Mouse (Mus musculus) testis, adult 2 months (tissue): ENCODE measurements around the gene Ccdc117.

ENCODE experiments used
- CTCF ChIP-seq: fragments of 200-500 bp; IDR thresholded peaks from 2 replicates; pipeline ENCODE4 v1.5.1; 2012; ENCODE audit warnings: low read depth, mild to moderate bottlenecking, inconsistent platforms, low read length, moderate library complexity; ENCODE audit not compliant: control insufficient read depth, insufficient read depth, insufficient replicate concordance
- POLR2A ChIP-seq: fragments of 200-500 bp; IDR thresholded peaks from 2 replicates; pipeline ENCODE4 v1.6.1; 2012; ENCODE audit warnings: low read depth, mild to moderate bottlenecking, inconsistent platforms, low read length, moderate library complexity; ENCODE audit not compliant: control insufficient read depth

DNA sequence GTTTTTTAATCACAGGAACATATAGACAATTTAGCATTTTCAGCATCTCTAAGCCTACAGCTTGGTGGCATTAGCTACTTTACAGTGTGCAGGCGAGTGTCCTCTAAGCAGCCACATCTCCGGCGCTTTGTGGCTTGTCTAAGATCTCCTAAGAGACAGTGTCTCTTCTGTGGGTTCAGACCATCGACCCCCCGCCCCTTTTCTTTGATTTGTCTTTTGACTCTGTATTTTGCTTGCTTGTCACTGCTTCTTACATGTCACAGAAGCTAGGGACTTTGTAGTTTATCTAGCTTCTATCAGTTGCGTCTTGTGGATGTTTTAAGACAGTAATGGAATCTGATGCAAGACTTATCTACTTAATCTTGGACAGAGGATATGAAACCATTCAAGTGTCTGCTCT is 24.6 kb downstream of the Ccdc117 start:
- TF ChIP-seq CTCF (no peak), POLR2A (no peak)
